ENCODE assay signal across 13 mouse cellular contexts in genomic region chr14:79872430-79872829, GRCm38 (mm10).
DNase-seq lines count a peak whose midpoint lies in the region; ATAC-seq lines count a peak whose summit lies in the region.
"Had no signal": no experiment of that assay in that cellular context is flagged by ENCODE, and none has a peak within 500 bp of the region (broad histone marks: within the 10 kb centered on the region; RNA-seq: fewer than 3 reads in every experiment).

No protein-coding gene starts in this region.

- peaks cover 67% of the 10 kb centered on the region for H3K27me3 ChIP-seq in midbrain, embryonic 12.5 days

- no peak overlapping the region for H3K4me3 ChIP-seq in midbrain, embryonic 12.5 days
- H3K4me3 ChIP-seq: heart, adult 2 months; limb, embryonic 13.5 days had no signal

- no peaks in the 10 kb centered on the region for H3K9me3 ChIP-seq in midbrain, embryonic 12.5 days
- H3K9me3 ChIP-seq: limb, embryonic 13.5 days had no signal

- no peak overlapping the region for H3K4me2 ChIP-seq in midbrain, embryonic 12.5 days (replicated peaks)
- H3K4me2 ChIP-seq: limb, embryonic 13.5 days had no signal

- peak; percentile 39; the same call in 1 of the 2 replicates for ATAC-seq in midbrain, embryonic 12.5 days (ENCODE audit: low FRiP score, low read depth)
- ATAC-seq in megakaryocyte-erythroid progenitor cell, adult 5-6 weeks (replicated peaks; ENCODE audit: low FRiP score, low TSS enrichment, poor library complexity, severe bottlenecking) = no peak
- ATAC-seq: intestine, postnatal 0 days had no signal

- peak; percentile 66 to 79 for DNase-seq in cerebellum, postnatal 10 days
- no peak for DNase-seq in cerebellum, adult 11-12 months
- peak; percentile 49 for DNase-seq in retina, postnatal 1 day
- DNase-seq in retina, embryonic 14.5 days (ENCODE audit: low spot score) = no peak
- no peak for DNase-seq in right cerebral cortex, postnatal 36 days (ENCODE audit: low spot score in 2 of 2)
- DNase-seq in spleen, postnatal 14 days (ENCODE audit: low spot score in 2 of 2) = no peak
- DNase-seq: cerebellum, postnatal 25 days; layer of hippocampus, postnatal 36 days had no signal

- H3K27ac ChIP-seq in midbrain, embryonic 12.5 days (replicated peaks) = no peak overlapping the region
- H3K27ac ChIP-seq: heart, adult 2 months; limb, embryonic 13.5 days had no signal

- H3K9ac ChIP-seq in midbrain, embryonic 12.5 days (replicated peaks) = no peak overlapping the region
- H3K9ac ChIP-seq: limb, embryonic 13.5 days had no signal

- WGBS in midbrain, embryonic 12.5 days = 17% methylated on average over 1 of the region's 1 CpGs

- no peaks in the 10 kb centered on the region for H3K36me3 ChIP-seq in midbrain, embryonic 12.5 days
- H3K36me3 ChIP-seq: limb, embryonic 13.5 days had no signal

- H3K4me1 ChIP-seq in midbrain, embryonic 12.5 days = peaks cover 10% of the 10 kb centered on the region
- H3K4me1 ChIP-seq: limb, embryonic 13.5 days had no signal

Comparison
In these comparisons a context has a peak if more than half of its experiments do, and no peak if none do; other contexts are left out.
1. DNase-seq: peak in cerebellum, postnatal 10 days (2 of 2) and retina, postnatal 1 day (single experiment); none in cerebellum, adult 11-12 months (single experiment), retina, embryonic 14.5 days (single experiment), right cerebral cortex, postnatal 36 days (0 of 2) and spleen, postnatal 14 days (0 of 2).